Mouse (Mus musculus): Measurements from ENCODE around the gene Adgrb3. TPM values are rescaled to one million over a fixed set of nuclear protein-coding genes. Genes with fewer than 3 reads are reported as not detected.

Adgrb3 gene
- polyA plus RNA-seq, 1 experiment from 2014 or later: 0.95 TPM

- WGBS: 81% methylated on average over 2 of the region's 2 CpGs
These were observed 123.2 kb downstream of the Adgrb3 start for GRCm38 (mm10) chr1:25706299-25706698.

DNA sequence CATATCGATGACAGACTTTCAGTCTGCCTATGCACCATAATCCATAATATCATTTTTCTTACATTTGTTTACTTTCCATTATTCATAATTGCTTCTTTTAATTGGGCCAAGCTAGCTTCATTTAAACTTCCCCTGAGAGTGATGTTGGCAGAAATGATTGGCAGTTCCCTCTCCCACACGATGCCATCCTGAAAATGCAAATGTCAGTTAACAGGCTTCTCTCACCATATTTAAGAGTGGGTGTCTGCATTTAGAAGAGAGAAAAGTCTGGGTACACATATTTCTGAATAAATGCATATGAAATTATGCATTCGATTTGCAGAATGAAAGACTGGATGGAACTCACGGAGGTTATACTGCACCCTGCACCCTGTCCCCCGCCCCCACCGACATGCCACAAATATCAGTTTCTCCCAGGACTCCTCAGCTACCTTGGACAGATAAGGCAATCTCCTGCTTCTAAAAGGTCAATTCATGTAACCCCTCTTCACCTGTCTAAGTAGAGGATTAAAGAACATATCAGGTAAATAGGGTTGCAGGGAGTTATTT lies 130.7 kb downstream of the Adgrb3 start:
- no peaks in the 10 kb centered on the region for H3K9me3 ChIP-seq (ENCODE audit: control insufficient read depth, low read length)
- no peak overlapping the region for H3K9ac ChIP-seq (ENCODE audit: low read length)
- H3K27me3 ChIP-seq (ENCODE audit: control insufficient read depth, insufficient read depth, low read length): no peaks in the 10 kb centered on the region
- no peaks in the 10 kb centered on the region for H3K36me3 ChIP-seq (ENCODE audit: control insufficient read depth, insufficient read depth, low read length)
- H3K4me3 ChIP-seq (ENCODE audit: low read depth, low read length): no peak overlapping the region
- DNase-seq (ENCODE audit: low spot score): no peak
- H3K4me2 ChIP-seq (ENCODE audit: low read depth, severe bottlenecking): no peak overlapping the region
- no peak overlapping the region for H3K27ac ChIP-seq (replicated peaks; ENCODE audit: low read depth, low read length)
- ATAC-seq (ENCODE audit: insufficient number of reproducible peaks, low FRiP score, low TSS enrichment, low read depth): no peak
- 89% methylated on average over 6 of the region's 6 CpGs for WGBS
- no peaks in the 10 kb centered on the region for H3K4me1 ChIP-seq (ENCODE audit: control insufficient read depth, insufficient read depth, low read length)

More at GRCm38 (mm10) chr1:25706299-25706698, 123.2 kb downstream of the Adgrb3 start:
- H3K9ac ChIP-seq (ENCODE audit: low read length): no peak overlapping the region
- no peak overlapping the region for H3K27ac ChIP-seq (replicated peaks; ENCODE audit: low read depth, low read length)
- no peaks in the 10 kb centered on the region for H3K27me3 ChIP-seq (ENCODE audit: control insufficient read depth, insufficient read depth, low read length)
- H3K9me3 ChIP-seq (ENCODE audit: control insufficient read depth, low read length): no peaks in the 10 kb centered on the region
- H3K4me2 ChIP-seq (ENCODE audit: low read depth, severe bottlenecking): no peak overlapping the region
- H3K36me3 ChIP-seq (ENCODE audit: control insufficient read depth, insufficient read depth, low read length): no peaks in the 10 kb centered on the region
- no peak for DNase-seq (ENCODE audit: low spot score)
- no peaks in the 10 kb centered on the region for H3K4me1 ChIP-seq (ENCODE audit: control insufficient read depth, insufficient read depth, low read length)
- no peak overlapping the region for H3K4me3 ChIP-seq (ENCODE audit: low read depth, low read length)
- ATAC-seq (ENCODE audit: insufficient number of reproducible peaks, low FRiP score, low TSS enrichment, low read depth): no peak

GRCm38 (mm10) chr1:25697179-25697578 lies 132.3 kb downstream of the Adgrb3 start:
- Histone ChIP-seq H3K4me3 (ENCODE audit: low read depth, low read length) (no peak overlapping the region), H3K4me2 (ENCODE audit: low read depth, severe bottlenecking) (no peak overlapping the region), H3K4me1 (ENCODE audit: control insufficient read depth, insufficient read depth, low read length) (no peaks in the 10 kb centered on the region), H3K9me3 (ENCODE audit: control insufficient read depth, low read length) (no peaks in the 10 kb centered on the region), H3K27ac (replicated peaks; ENCODE audit: low read depth, low read length) (no peak overlapping the region), H3K9ac (ENCODE audit: low read length) (no peak overlapping the region), H3K36me3 (ENCODE audit: control insufficient read depth, insufficient read depth, low read length) (no peaks in the 10 kb centered on the region), H3K27me3 (ENCODE audit: control insufficient read depth, insufficient read depth, low read length) (no peaks in the 10 kb centered on the region)
- 95% methylated on average over 4 of the region's 4 CpGs for WGBS
- DNase-seq (ENCODE audit: low spot score) (no peak), ATAC-seq (ENCODE audit: insufficient number of reproducible peaks, low FRiP score, low TSS enrichment, low read depth) (no peak)

DNA sequence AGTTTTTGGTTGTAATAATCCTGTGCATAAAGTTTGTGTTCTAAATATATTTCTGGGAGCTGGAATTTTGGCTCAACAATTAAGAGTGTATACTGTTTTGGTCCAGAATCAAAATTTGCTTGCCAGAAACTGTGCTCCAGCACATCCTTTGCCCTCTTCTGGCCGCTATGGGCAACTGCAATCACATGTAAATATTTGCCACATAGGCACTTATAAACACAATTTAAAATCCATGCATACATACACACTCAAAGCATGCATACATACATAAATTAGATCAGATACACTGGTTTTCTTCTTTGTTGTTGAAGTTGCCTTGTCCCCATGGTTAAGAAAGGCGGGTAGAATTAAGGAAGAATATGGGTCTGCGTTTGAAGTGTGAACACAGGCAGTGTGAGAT lies 132.7 kb downstream of the Adgrb3 start:
- no peaks in the 10 kb centered on the region for H3K4me1 ChIP-seq (ENCODE audit: control insufficient read depth, insufficient read depth, low read length)
- ATAC-seq (ENCODE audit: insufficient number of reproducible peaks, low FRiP score, low TSS enrichment, low read depth) (no peak), DNase-seq (ENCODE audit: low spot score) (no peak)

GRCm38 (mm10) chr1:25682118-25682517 lies 147.4 kb downstream of the Adgrb3 start:
- H3K4me3 ChIP-seq (ENCODE audit: low read depth, low read length): no peak overlapping the region
- no peaks in the 10 kb centered on the region for H3K27me3 ChIP-seq (ENCODE audit: control insufficient read depth, insufficient read depth, low read length)
- H3K9me3 ChIP-seq (ENCODE audit: control insufficient read depth, low read length): no peaks in the 10 kb centered on the region
- DNase-seq (ENCODE audit: low spot score) (no peak), ATAC-seq (ENCODE audit: insufficient number of reproducible peaks, low FRiP score, low TSS enrichment, low read depth) (no peak)
- H3K4me2 ChIP-seq (ENCODE audit: low read depth, severe bottlenecking): no peak overlapping the region
- H3K9ac ChIP-seq (ENCODE audit: low read length): no peak overlapping the region
- H3K4me1 ChIP-seq (ENCODE audit: control insufficient read depth, insufficient read depth, low read length): no peaks in the 10 kb centered on the region
- no peaks in the 10 kb centered on the region for H3K36me3 ChIP-seq (ENCODE audit: control insufficient read depth, insufficient read depth, low read length)
- WGBS: 89% methylated on average over 3 of the region's 3 CpGs
- H3K27ac ChIP-seq (replicated peaks; ENCODE audit: low read depth, low read length): no peak overlapping the region

More for the DNA sequence above, 132.7 kb downstream of the Adgrb3 start:
- Histone ChIP-seq H3K9ac (ENCODE audit: low read length) (no peak overlapping the region), H3K36me3 (ENCODE audit: control insufficient read depth, insufficient read depth, low read length) (no peaks in the 10 kb centered on the region), H3K9me3 (ENCODE audit: control insufficient read depth, low read length) (no peaks in the 10 kb centered on the region), H3K4me3 (ENCODE audit: low read depth, low read length) (no peak overlapping the region), H3K27me3 (ENCODE audit: control insufficient read depth, insufficient read depth, low read length) (no peaks in the 10 kb centered on the region), H3K4me2 (ENCODE audit: low read depth, severe bottlenecking) (no peak overlapping the region), H3K27ac (replicated peaks; ENCODE audit: low read depth, low read length) (no peak overlapping the region)
- 68% methylated on average over 3 of the region's 3 CpGs for WGBS

DNA sequence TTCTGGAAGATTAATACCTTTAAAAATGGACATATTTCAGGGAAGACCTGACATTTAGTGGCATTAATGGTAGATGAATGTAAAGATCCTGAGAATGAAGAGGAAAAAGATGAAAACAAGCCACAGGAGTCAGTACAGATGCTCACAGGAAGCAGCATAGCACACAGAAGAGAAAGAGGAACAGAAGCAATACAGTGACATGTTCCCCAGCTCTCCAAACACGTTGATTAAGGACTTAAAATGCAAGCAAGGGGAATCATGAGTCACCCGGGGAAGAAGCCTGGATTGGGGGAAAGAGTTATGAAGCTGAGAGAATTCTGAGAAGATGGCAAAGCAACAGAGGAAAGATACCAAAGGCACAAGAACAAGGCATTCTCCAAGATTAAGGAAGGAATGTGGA lies 149.9 kb downstream of the Adgrb3 start:
- DNase-seq (ENCODE audit: low spot score) (no peak), ATAC-seq (ENCODE audit: insufficient number of reproducible peaks, low FRiP score, low TSS enrichment, low read depth) (no peak)
- no peaks in the 10 kb centered on the region for H3K9me3 ChIP-seq (ENCODE audit: control insufficient read depth, low read length)
- H3K27me3 ChIP-seq (ENCODE audit: control insufficient read depth, insufficient read depth, low read length): no peaks in the 10 kb centered on the region
- no peak overlapping the region for H3K4me2 ChIP-seq (ENCODE audit: low read depth, severe bottlenecking)
- no peaks in the 10 kb centered on the region for H3K36me3 ChIP-seq (ENCODE audit: control insufficient read depth, insufficient read depth, low read length)
- no peak overlapping the region for H3K9ac ChIP-seq (ENCODE audit: low read length)
- H3K4me3 ChIP-seq (ENCODE audit: low read depth, low read length): no peak overlapping the region
- WGBS: 60% methylated on average over 2 of the region's 2 CpGs
- H3K4me1 ChIP-seq (ENCODE audit: control insufficient read depth, insufficient read depth, low read length): no peaks in the 10 kb centered on the region
- H3K27ac ChIP-seq (replicated peaks; ENCODE audit: low read depth, low read length): no peak overlapping the region

DNA sequence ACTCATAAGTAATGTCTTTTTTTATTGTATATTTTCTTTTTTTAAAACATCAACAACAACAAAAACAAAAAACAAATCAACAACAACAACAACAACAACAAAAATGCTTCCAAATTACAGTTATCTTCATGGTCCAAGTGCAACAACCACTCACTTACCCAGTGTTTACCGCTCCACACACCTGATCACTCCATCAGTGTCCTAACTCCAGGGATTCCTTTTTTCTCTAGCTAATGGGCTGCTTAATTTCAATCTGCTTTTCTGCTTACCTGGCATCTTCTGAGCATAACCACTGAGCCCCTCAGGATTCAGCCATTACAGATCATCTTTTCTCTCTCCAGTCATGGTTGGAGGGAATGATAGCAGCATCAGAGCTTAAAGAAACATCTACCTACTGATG lies 176.8 kb downstream of the Adgrb3 start:
- H3K36me3 ChIP-seq (ENCODE audit: control insufficient read depth, insufficient read depth, low read length): no peaks in the 10 kb centered on the region
- ATAC-seq (ENCODE audit: insufficient number of reproducible peaks, low FRiP score, low TSS enrichment, low read depth): no peak
- WGBS: 94% methylated on average over 1 of the region's 1 CpGs
- H3K4me1 ChIP-seq (ENCODE audit: control insufficient read depth, insufficient read depth, low read length): no peaks in the 10 kb centered on the region
- no peak overlapping the region for H3K9ac ChIP-seq (ENCODE audit: low read length)
- no peak overlapping the region for H3K4me2 ChIP-seq (ENCODE audit: low read depth, severe bottlenecking)
- H3K9me3 ChIP-seq (ENCODE audit: control insufficient read depth, low read length): no peaks in the 10 kb centered on the region
- no peaks in the 10 kb centered on the region for H3K27me3 ChIP-seq (ENCODE audit: control insufficient read depth, insufficient read depth, low read length)
- no peak overlapping the region for H3K4me3 ChIP-seq (ENCODE audit: low read depth, low read length)
- H3K27ac ChIP-seq (replicated peaks; ENCODE audit: low read depth, low read length): no peak overlapping the region
- DNase-seq (ENCODE audit: low spot score): no peak

- no peaks in the 10 kb centered on the region for H3K9me3 ChIP-seq (ENCODE audit: control insufficient read depth, low read length)
- 88% methylated on average over 5 of the region's 5 CpGs for WGBS
- H3K9ac ChIP-seq (ENCODE audit: low read length): no peak overlapping the region
- H3K4me2 ChIP-seq (ENCODE audit: low read depth, severe bottlenecking): no peak overlapping the region
- H3K27me3 ChIP-seq (ENCODE audit: control insufficient read depth, insufficient read depth, low read length): no peaks in the 10 kb centered on the region
- H3K36me3 ChIP-seq (ENCODE audit: control insufficient read depth, insufficient read depth, low read length): no peaks in the 10 kb centered on the region
- H3K4me1 ChIP-seq (ENCODE audit: control insufficient read depth, insufficient read depth, low read length): no peaks in the 10 kb centered on the region
- DNase-seq (ENCODE audit: low spot score) (no peak), ATAC-seq (ENCODE audit: insufficient number of reproducible peaks, low FRiP score, low TSS enrichment, low read depth) (no peak)
- H3K4me3 ChIP-seq (ENCODE audit: low read depth, low read length): no peak overlapping the region
- no peak overlapping the region for H3K27ac ChIP-seq (replicated peaks; ENCODE audit: low read depth, low read length)
These were observed 185.3 kb downstream of the Adgrb3 start for GRCm38 (mm10) chr1:25644256-25644655.

DNA sequence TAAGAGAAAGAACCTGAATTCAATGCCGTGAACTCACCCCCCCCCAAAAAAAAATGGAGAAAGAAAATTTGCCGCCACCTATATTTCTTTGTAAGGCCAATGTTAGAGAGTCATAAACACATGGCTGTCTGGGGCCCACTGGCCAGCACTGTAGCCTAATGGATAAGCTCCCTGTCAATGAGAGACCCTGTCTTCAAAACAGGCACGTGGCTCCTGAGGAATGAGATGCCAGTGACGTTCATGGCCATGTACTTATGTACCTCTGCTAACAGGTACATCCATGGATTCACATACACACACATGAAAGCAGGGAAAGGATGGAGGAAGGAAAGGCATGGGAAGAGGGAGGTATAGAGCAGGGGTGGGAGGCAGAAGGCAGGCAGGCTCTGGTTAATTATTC lies 208.0 kb downstream of the Adgrb3 start:
- Histone ChIP-seq H3K4me2 (ENCODE audit: low read depth, severe bottlenecking) (no peak overlapping the region), H3K9me3 (ENCODE audit: control insufficient read depth, low read length) (no peaks in the 10 kb centered on the region), H3K36me3 (ENCODE audit: control insufficient read depth, insufficient read depth, low read length) (no peaks in the 10 kb centered on the region), H3K9ac (ENCODE audit: low read length) (no peak overlapping the region), H3K4me1 (ENCODE audit: control insufficient read depth, insufficient read depth, low read length) (no peaks in the 10 kb centered on the region), H3K27ac (replicated peaks; ENCODE audit: low read depth, low read length) (no peak overlapping the region), H3K27me3 (ENCODE audit: control insufficient read depth, insufficient read depth, low read length) (no peaks in the 10 kb centered on the region), H3K4me3 (ENCODE audit: low read depth, low read length) (no peak overlapping the region)
- DNase-seq (ENCODE audit: low spot score) (no peak), ATAC-seq (ENCODE audit: insufficient number of reproducible peaks, low FRiP score, low TSS enrichment, low read depth) (no peak)
- WGBS: 67% methylated on average over 4 of the region's 4 CpGs

Data from limb, embryonic 11.5 days (tissue).